Mouse (Mus musculus) midbrain, embryonic 15.5 days (tissue): ENCODE measurements at regions not wholly inside any gene's neighbourhood (a gene's known extent, or its start where the extent isn't known, plus 50 kb on each side); places are given as distances from the start of the nearest gene placed in this dataset.

ENCODE experiments used
- ATAC-seq: fragments of 200-750 bp; cut with Nextera tagmentation; replicated peaks from 2 replicates; pipeline ENCODE4 v1.8.0; 2017; ENCODE audit warnings: moderate TSS enrichment
- H3K27ac ChIP-seq: fragments of 300-500 bp; sonication (generic); 2 replicates; pipeline ENCODE4 v1.5.1; 2015; ENCODE audit warnings: mild to moderate bottlenecking, inconsistent platforms
- H3K27me3 ChIP-seq: fragments of 300-500 bp; sonication (generic); replicated peaks from 2 replicates; pipeline ENCODE4 v1.6.1; 2015; ENCODE audit warnings: inconsistent platforms
- H3K36me3 ChIP-seq: fragments of 300-500 bp; sonication (generic); replicated peaks from 2 replicates; pipeline ENCODE4 v1.6.1; 2015; ENCODE audit warnings: inconsistent platforms
- H3K4me1 ChIP-seq: fragments of 300-500 bp; sonication (generic); 2 replicates; pipeline ENCODE4 v1.6.1; 2015; ENCODE audit warnings: inconsistent platforms
- H3K4me2 ChIP-seq: fragments of 300-500 bp; sonication (generic); 2 replicates; pipeline ENCODE4 v1.6.1; 2015; ENCODE audit warnings: inconsistent platforms, mild to moderate bottlenecking, moderate library complexity
- H3K4me3 ChIP-seq: fragments of 300-500 bp; sonication (generic); 2 replicates; pipeline ENCODE4 v1.5.1; 2015; ENCODE audit warnings: mild to moderate bottlenecking, inconsistent platforms
- H3K9ac ChIP-seq: fragments of 300-500 bp; sonication (generic); 2 replicates; pipeline ENCODE4 v1.6.1; 2015; ENCODE audit warnings: mild to moderate bottlenecking, inconsistent platforms
- H3K9me3 ChIP-seq: fragments of 300-500 bp; sonication (generic); 2 replicates; pipeline ENCODE4 v1.6.1; 2016; ENCODE audit warnings: inconsistent platforms
- WGBS: fragments of 180-500 bp; shearing (Covaris S2); methylation state at CpG from one replicate; pipeline ENCODE4 v1.1.7; 2015; ENCODE audit warnings: mixed read lengths; 5-methylcytosine and 5-hydroxymethylcytosine counted together

- WGBS = 87% methylated on average over 3 of the region's 3 CpGs
- Histone ChIP-seq H3K27ac (no peak overlapping the region), H3K27me3 (no peaks in the 10 kb centered on the region), H3K4me2 (no peak overlapping the region), H3K36me3 (no peaks in the 10 kb centered on the region), H3K4me1 (no peaks in the 10 kb centered on the region), H3K9ac (no peak overlapping the region), H3K4me3 (no peak overlapping the region), H3K9me3 (no peaks in the 10 kb centered on the region)
- no peak for ATAC-seq
Measured at GRCm38 (mm10) chr4:31817574-31818240, 146.2 kb upstream of the Map3k7 start.

- no peak overlapping the region for H3K27ac ChIP-seq
- ATAC-seq = no peak
- H3K9ac ChIP-seq = no peak overlapping the region
- H3K27me3 ChIP-seq = no peaks in the 10 kb centered on the region
- 71% methylated on average over 18 of the region's 18 CpGs for WGBS
- H3K9me3 ChIP-seq = no peaks in the 10 kb centered on the region
- no peak overlapping the region for H3K4me2 ChIP-seq
- no peaks in the 10 kb centered on the region for H3K36me3 ChIP-seq
- H3K4me1 ChIP-seq = peaks cover 9% of the 10 kb centered on the region; the same call in 1 of the 2 replicates
- H3K4me3 ChIP-seq = no peak overlapping the region
Measured at GRCm38 (mm10) chr4:31819521-31820259, 144.2 kb upstream of the Map3k7 start.

GRCm38 (mm10) chr4:31823574-31824348 is 140.1 kb upstream of the Map3k7 start:
- H3K27ac ChIP-seq = peak overlapping the region; percentile 29; the same call in 1 of the 2 replicates
- no peaks in the 10 kb centered on the region for H3K27me3 ChIP-seq
- H3K9me3 ChIP-seq = no peaks in the 10 kb centered on the region
- 58% methylated on average over 19 of the region's 19 CpGs for WGBS
- no peaks in the 10 kb centered on the region for H3K36me3 ChIP-seq
- H3K4me3 ChIP-seq = peak overlapping the region; percentile 23
- H3K4me1 ChIP-seq = peaks cover 9% of the 10 kb centered on the region; the same call in 1 of the 2 replicates
- no peak overlapping the region for H3K9ac ChIP-seq
- H3K4me2 ChIP-seq = peak overlapping the region; percentile 45
- peak; percentile 76 for ATAC-seq

- H3K4me2 ChIP-seq = peak overlapping the region; percentile 45
- H3K36me3 ChIP-seq = no peaks in the 10 kb centered on the region
- 34% methylated on average over 14 of the region's 14 CpGs for WGBS
- H3K9ac ChIP-seq = peak overlapping the region; percentile 29; the same call in 1 of the 2 replicates
- H3K27me3 ChIP-seq = no peaks in the 10 kb centered on the region
- peak; percentile 37; the same call in 1 of the 2 replicates for ATAC-seq
- peak overlapping the region; percentile 29; the same call in 1 of the 2 replicates for H3K27ac ChIP-seq
- no peaks in the 10 kb centered on the region for H3K9me3 ChIP-seq
- peaks cover 9% of the 10 kb centered on the region; the same call in 1 of the 2 replicates for H3K4me1 ChIP-seq
- H3K4me3 ChIP-seq = peak overlapping the region; percentile 23
Measured at GRCm38 (mm10) chr4:31824518-31825437, 139.1 kb upstream of the Map3k7 start.

GRCm38 (mm10) chr4:31825438-31825830 is 138.5 kb upstream of the Map3k7 start:
- 59% methylated on average over 3 of the region's 3 CpGs for WGBS
- Histone ChIP-seq H3K9me3 (no peaks in the 10 kb centered on the region), H3K4me2 (no peak overlapping the region), H3K9ac (no peak overlapping the region), H3K36me3 (no peaks in the 10 kb centered on the region), H3K4me1 (peaks cover 16% of the 10 kb centered on the region; the same call in 1 of the 2 replicates), H3K27ac (no peak overlapping the region), H3K27me3 (no peaks in the 10 kb centered on the region), H3K4me3 (no peak overlapping the region)
- no peak for ATAC-seq

- Histone ChIP-seq H3K9me3 (no peaks in the 10 kb centered on the region), H3K27me3 (no peaks in the 10 kb centered on the region), H3K4me3 (no peak overlapping the region), H3K9ac (no peak overlapping the region), H3K4me1 (peaks cover 17% of the 10 kb centered on the region; the same call in 1 of the 2 replicates), H3K4me2 (no peak overlapping the region), H3K36me3 (no peaks in the 10 kb centered on the region), H3K27ac (no peak overlapping the region)
- no peak for ATAC-seq
- WGBS = 51% methylated on average over 8 of the region's 8 CpGs
Measured at GRCm38 (mm10) chr4:31826661-31827060, 137.2 kb upstream of the Map3k7 start.

- Histone ChIP-seq H3K9me3 (no peaks in the 10 kb centered on the region), H3K36me3 (no peaks in the 10 kb centered on the region), H3K4me1 (peaks cover 17% of the 10 kb centered on the region; the same call in 1 of the 2 replicates), H3K27me3 (no peaks in the 10 kb centered on the region), H3K27ac (no peak overlapping the region), H3K4me3 (no peak overlapping the region), H3K4me2 (no peak overlapping the region), H3K9ac (no peak overlapping the region)
- WGBS = 79% methylated on average over 7 of the region's 7 CpGs
- no peak for ATAC-seq
Measured at GRCm38 (mm10) chr4:31827266-31827665, 136.6 kb upstream of the Map3k7 start.

- Histone ChIP-seq H3K9me3 (no peaks in the 10 kb centered on the region), H3K4me3 (no peak overlapping the region), H3K4me1 (peaks cover 14% of the 10 kb centered on the region; the same call in 1 of the 2 replicates), H3K36me3 (no peaks in the 10 kb centered on the region), H3K27me3 (no peaks in the 10 kb centered on the region), H3K4me2 (no peak overlapping the region), H3K9ac (no peak overlapping the region), H3K27ac (no peak overlapping the region)
- 4% methylated on average over 11 of the region's 11 CpGs for WGBS
- ATAC-seq = no peak
Measured at GRCm38 (mm10) chr4:31830241-31830640, 133.7 kb upstream of the Map3k7 start.

- H3K4me2 ChIP-seq = no peak overlapping the region
- no peaks in the 10 kb centered on the region for H3K36me3 ChIP-seq
- H3K27ac ChIP-seq = no peak overlapping the region
- WGBS = 92% methylated on average over 2 of the region's 2 CpGs
- no peaks in the 10 kb centered on the region for H3K9me3 ChIP-seq
- no peak overlapping the region for H3K4me3 ChIP-seq
- no peak overlapping the region for H3K9ac ChIP-seq
- no peak for ATAC-seq
- no peaks in the 10 kb centered on the region for H3K27me3 ChIP-seq
- peaks cover 14% of the 10 kb centered on the region; the same call in 1 of the 2 replicates for H3K4me1 ChIP-seq
Measured at GRCm38 (mm10) chr4:31831469-31831868, 132.4 kb upstream of the Map3k7 start.

- Histone ChIP-seq H3K36me3 (no peaks in the 10 kb centered on the region), H3K4me1 (peaks cover 14% of the 10 kb centered on the region; the same call in 1 of the 2 replicates), H3K4me3 (no peak overlapping the region), H3K4me2 (no peak overlapping the region), H3K27ac (no peak overlapping the region), H3K27me3 (no peaks in the 10 kb centered on the region), H3K9me3 (no peaks in the 10 kb centered on the region), H3K9ac (no peak overlapping the region)
- 43% methylated on average over 4 of the region's 4 CpGs for WGBS
- no peak for ATAC-seq
Measured at GRCm38 (mm10) chr4:31833828-31834227, 130.1 kb upstream of the Map3k7 start.

- 22% methylated on average over 5 of the region's 5 CpGs for WGBS
- H3K27me3 ChIP-seq = no peaks in the 10 kb centered on the region
- no peaks in the 10 kb centered on the region for H3K36me3 ChIP-seq
Measured at GRCm38 (mm10) chr4:31835051-31835450, 128.8 kb upstream of the Map3k7 start.

More at GRCm38 (mm10) chr4:31835051-31835450, 128.8 kb upstream of the Map3k7 start:
- Histone ChIP-seq H3K4me1 (peaks cover 10% of the 10 kb centered on the region; the same call in 1 of the 2 replicates), H3K4me2 (no peak overlapping the region), H3K9ac (no peak overlapping the region), H3K9me3 (no peaks in the 10 kb centered on the region), H3K4me3 (no peak overlapping the region), H3K27ac (no peak overlapping the region)
- no peak for ATAC-seq
